Mouse (Mus musculus) limb, embryonic 14.5 days (tissue): ENCODE data around the gene Pcnx3. TPM values are rescaled to one million over a fixed set of nuclear protein-coding genes. Genes with fewer than 3 reads are reported as not detected.

Source experiments
- ATAC-seq: fragments of 200-750 bp; cut with Nextera tagmentation; 2 replicates; pipeline ENCODE4 v1.8.0; 2017; ENCODE audit warnings: low read depth, moderate number of reproducible peaks, moderate TSS enrichment; ENCODE audit not compliant: low FRiP score
- DNase-seq: peaks from one replicate; pipeline ENCODE4 v3.0.0-alpha.2; 2015; ENCODE audit warnings: low spot score
- H3K27ac ChIP-seq: fragments of 300-500 bp; sonication (generic); replicated peaks from 2 replicates; pipeline ENCODE4 v1.5.1; 2014; ENCODE audit warnings: low read depth, mild to moderate bottlenecking, low read length, moderate library complexity, mixed read lengths
- H3K27me3 ChIP-seq: fragments of 300-500 bp; sonication (generic); 2 replicates; pipeline ENCODE4 v1.6.1; 2014; ENCODE audit warnings: low read length, mixed read lengths; ENCODE audit not compliant: control insufficient read depth, insufficient read depth
- H3K36me3 ChIP-seq: fragments of 300-500 bp; sonication (generic); 2 replicates; pipeline ENCODE4 v1.6.1; 2014; ENCODE audit warnings: mild to moderate bottlenecking, low read length, moderate library complexity, mixed read lengths; ENCODE audit not compliant: control insufficient read depth, insufficient read depth
- H3K4me1 ChIP-seq: fragments of 300-500 bp; sonication (generic); 2 replicates; pipeline ENCODE4 v1.6.1; 2014; ENCODE audit warnings: antibody characterized with exemption, low read length, mixed read lengths; ENCODE audit not compliant: control insufficient read depth, insufficient read depth
- H3K4me2 ChIP-seq: fragments of 300-500 bp; sonication (generic); replicated peaks from 2 replicates; pipeline ENCODE4 v1.6.1; 2014; ENCODE audit warnings: low read depth, mild to moderate bottlenecking, low read length, moderate library complexity; ENCODE audit not compliant: severe bottlenecking
- H3K4me3 ChIP-seq: fragments of 300-500 bp; sonication (generic); replicated peaks from 2 replicates; pipeline ENCODE4 v1.5.1; 2014; ENCODE audit warnings: low read length
- H3K9ac ChIP-seq: fragments of 300-500 bp; sonication (generic); 2 replicates; pipeline ENCODE4 v1.6.1; 2014; ENCODE audit warnings: mild to moderate bottlenecking, low read depth, low read length, moderate library complexity; ENCODE audit not compliant: severe bottlenecking
- H3K9me3 ChIP-seq: fragments of 300-500 bp; sonication (generic); 2 replicates; pipeline ENCODE4 v1.6.1; 2016; ENCODE audit warnings: low read length; ENCODE audit not compliant: control insufficient read depth
- POLR2A ChIP-seq: fragments of 200-500 bp; IDR thresholded peaks from 2 replicates; pipeline ENCODE4 v1.8.0; 2012; ENCODE audit warnings: inconsistent platforms, mild to moderate bottlenecking, moderate library complexity, borderline replicate concordance; ENCODE audit not compliant: insufficient read depth, insufficient read length; ENCODE audit errors: extremely low read depth
- WGBS: fragments of 180-500 bp; shearing (Covaris S2); extraction: QIAGEN DNeasy Blood & Tissue Kit; methylation state at CpG from one replicate; pipeline ENCODE4 v1.1.7; 2014; 5-methylcytosine and 5-hydroxymethylcytosine counted together
- polyA plus RNA-seq, 2 experiments: library from polyadenylated mRNA; depleted of rRNA in 1 of 2; stranded (reverse) in 1 of 2; unstranded in 1 of 2; fragments of >200 nt; fragmentation: Nextera tagmentation in 1 of 2; extraction: Ambion mirVana in 1 of 2; gene quantifications; 2 replicates each; pipeline versions ENCODE4 v1.2.1 to v1.2.3; 2012 to 2014

The Pcnx3 gene
- polyA plus RNA-seq, 2 experiments, result 31.8 to 101 TPM

DNA sequence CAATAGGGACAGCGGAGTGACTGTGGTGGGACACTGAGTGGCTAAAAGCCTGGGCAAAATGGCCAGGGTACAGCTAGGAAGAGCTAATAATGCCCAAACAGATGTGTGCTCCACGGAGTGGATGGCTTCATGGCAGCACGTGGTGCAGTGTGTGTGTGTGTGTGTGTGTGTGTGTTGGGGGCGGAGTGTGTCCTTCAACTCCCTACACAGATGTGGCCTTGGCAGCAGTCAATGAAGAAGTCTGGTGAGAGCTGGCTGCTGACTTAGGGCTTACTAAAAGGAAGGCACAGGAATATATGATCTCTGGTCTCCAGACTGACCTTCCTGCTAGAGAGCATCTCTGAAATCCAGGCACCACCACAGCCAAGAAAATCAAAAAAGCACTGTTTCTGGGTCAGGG is 20.3 kb downstream of the Pcnx3 start:
- Histone ChIP-seq H3K9me3 (no peaks in the 10 kb centered on the region), H3K9ac (no peak overlapping the region), H3K4me3 (no peak overlapping the region), H3K4me1 (peaks cover 6% of the 10 kb centered on the region; the same call in 1 of the 2 replicates), H3K4me2 (no peak overlapping the region), H3K27ac (no peak overlapping the region), H3K27me3 (no peaks in the 10 kb centered on the region), H3K36me3 (peaks cover 84% of the 10 kb centered on the region)
- no peak for TF ChIP-seq POLR2A
- ATAC-seq (no peak), DNase-seq (no peak)
- 92% methylated on average over 4 of the region's 4 CpGs for WGBS

DNA sequence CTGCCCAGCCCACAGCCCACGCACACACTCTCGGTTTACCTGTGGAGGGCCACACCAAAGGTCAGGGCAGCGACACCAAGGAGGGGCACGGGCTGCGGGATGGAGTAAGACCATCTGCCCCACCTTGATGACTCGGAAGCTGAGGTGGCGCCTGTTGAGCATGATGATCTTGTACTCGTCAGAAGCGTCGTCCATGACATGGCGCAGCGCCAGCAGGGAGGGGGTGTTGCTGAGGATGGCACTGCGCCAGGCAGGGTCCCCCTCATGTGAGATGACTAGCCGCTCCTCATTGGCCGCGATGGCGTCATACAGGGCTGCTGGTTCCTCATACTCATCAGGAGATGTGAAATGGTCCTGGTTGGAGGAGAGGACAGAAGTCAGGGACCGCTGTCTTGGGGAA is 22.3 kb downstream of the Pcnx3 start:
- no peak overlapping the region for H3K27ac ChIP-seq
- no peak overlapping the region for H3K4me2 ChIP-seq
- ATAC-seq, result no peak
- WGBS, result 92% methylated on average over 18 of the region's 18 CpGs
- DNase-seq, result no peak
- H3K9me3 ChIP-seq, result no peaks in the 10 kb centered on the region
- peaks cover 70% of the 10 kb centered on the region for H3K36me3 ChIP-seq
- no peak overlapping the region for H3K9ac ChIP-seq
- no peaks in the 10 kb centered on the region for H3K27me3 ChIP-seq
- H3K4me1 ChIP-seq, result peaks cover 15% of the 10 kb centered on the region
- no peak overlapping the region for H3K4me3 ChIP-seq
- no peak for TF ChIP-seq POLR2A

DNA sequence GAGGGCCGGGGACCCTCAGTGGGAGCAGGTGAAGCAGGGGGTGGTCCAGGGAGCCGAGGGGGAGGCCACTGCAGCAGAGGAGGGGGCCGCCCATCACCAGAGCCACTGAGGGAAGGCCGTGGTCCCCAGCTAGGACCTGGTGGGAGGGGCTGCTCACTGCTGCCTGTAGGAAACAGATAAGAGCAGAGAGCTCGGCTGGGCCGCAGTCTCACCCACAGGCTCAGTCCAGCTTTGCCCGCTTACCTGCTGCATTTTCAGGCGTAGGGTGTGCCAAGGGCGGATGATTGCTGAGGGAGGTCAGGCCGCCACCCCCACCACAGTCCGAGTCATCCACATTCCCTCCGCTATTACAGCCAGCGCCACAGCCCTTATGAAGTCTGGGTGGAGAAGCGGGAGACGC is 23.2 kb downstream of the Pcnx3 start:
- no peak overlapping the region for H3K9ac ChIP-seq
- no peak for ATAC-seq
- H3K4me3 ChIP-seq, result no peak overlapping the region
- H3K4me2 ChIP-seq, result no peak overlapping the region
- DNase-seq, result no peak
- peaks cover 15% of the 10 kb centered on the region for H3K4me1 ChIP-seq
- 87% methylated on average over 15 of the region's 15 CpGs for WGBS
- TF ChIP-seq POLR2A, result no peak
- no peaks in the 10 kb centered on the region for H3K9me3 ChIP-seq
- peaks cover 66% of the 10 kb centered on the region for H3K36me3 ChIP-seq
- no peaks in the 10 kb centered on the region for H3K27me3 ChIP-seq
- H3K27ac ChIP-seq, result no peak overlapping the region

DNA sequence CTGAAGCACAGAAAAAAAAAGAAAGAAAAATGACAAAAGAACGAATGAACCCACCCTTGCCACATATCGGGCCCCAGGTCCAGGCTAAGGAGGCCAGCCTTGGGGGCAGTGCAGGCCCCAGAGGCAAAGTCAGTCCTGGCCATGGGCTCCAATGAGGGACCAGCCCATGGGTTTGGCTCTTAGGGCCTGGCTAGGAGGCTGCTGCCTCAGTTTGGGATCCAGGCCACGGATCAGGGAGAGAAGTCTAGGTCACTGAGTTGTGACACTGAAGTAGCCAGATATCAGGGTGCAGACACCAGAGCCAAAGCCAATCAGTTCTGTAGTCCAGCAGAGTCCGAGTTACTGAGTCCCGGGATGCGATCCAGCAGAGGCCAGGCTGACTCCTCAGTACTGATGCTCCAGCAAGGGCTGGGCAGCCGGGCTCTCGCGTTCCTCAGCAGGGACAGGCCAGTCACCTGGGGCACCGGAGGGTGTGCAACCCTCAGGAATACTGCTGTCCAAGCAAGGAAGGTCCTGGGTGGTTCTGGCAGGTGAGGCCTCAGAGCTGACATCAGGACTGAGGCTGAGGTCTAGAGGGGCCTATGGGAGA is 23.9 kb downstream of the Pcnx3 start:
- Histone ChIP-seq H3K4me2 (no peak overlapping the region), H3K27me3 (no peaks in the 10 kb centered on the region), H3K9ac (no peak overlapping the region), H3K27ac (no peak overlapping the region), H3K36me3 (peaks cover 61% of the 10 kb centered on the region), H3K4me3 (no peak overlapping the region), H3K4me1 (peaks cover 15% of the 10 kb centered on the region), H3K9me3 (no peaks in the 10 kb centered on the region)
- TF ChIP-seq POLR2A, result no peak
- WGBS, result 91% methylated on average over 10 of the region's 10 CpGs
- ATAC-seq, result no peak
- DNase-seq, result no peak

DNA sequence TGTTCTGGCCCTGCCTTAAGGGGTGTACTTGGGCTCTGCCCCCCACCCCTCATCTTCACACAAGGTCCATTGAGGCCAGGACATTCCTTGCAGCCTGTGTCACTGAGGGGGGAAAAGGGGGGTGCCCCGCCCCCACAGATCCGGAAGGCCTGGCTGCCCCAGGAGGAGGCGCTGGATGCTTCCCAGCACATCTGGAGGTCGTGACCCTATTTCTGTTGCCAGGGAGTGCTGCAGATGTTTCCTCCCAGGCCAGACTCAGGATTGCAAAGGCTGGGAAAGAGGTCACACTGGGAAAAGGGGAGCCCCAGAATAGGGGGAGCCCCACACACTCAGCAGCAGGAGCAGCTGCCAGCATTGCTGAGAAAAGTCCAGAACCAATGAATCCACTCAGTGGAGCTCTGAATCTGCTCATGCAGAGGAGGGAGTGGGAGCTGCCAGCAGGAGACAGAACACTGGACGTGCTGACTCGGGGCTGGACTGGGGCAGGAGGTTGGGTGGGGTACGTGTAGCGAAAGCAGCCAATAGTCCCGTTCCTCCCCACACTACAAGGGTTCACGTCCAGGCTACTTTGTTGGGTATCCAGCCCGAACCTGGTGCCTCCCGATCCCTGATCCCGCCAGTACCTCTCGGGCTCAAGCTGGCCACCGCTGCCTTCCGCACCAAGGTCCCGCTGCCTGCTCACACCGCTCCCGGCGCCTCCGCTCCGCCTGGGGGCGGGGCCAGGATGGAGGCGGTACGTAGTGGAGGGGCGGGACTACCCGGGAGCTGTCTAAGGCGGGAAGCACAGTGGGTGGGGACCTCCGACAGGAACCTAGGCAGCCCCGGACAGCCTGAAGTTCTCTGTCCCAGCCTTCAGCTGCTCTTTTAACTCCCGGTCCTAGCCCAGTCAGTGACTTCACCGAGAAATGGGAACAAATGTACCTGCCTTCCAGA is 25.5 kb downstream of the Pcnx3 start, which contains the start of gene Sipa1:
Gene Sipa1, minus strand, starts transcription at position 727 of the 933 bp plus-strand sequence.
- ATAC-seq (peak; percentile 91), DNase-seq (peak; percentile 89)
- H3K4me3 ChIP-seq, result peak within 1 kb of the TSS; percentile 46
- H3K27me3 ChIP-seq, result no peaks in the 10 kb centered on the region
- TF ChIP-seq POLR2A, result peak; percentile 65; the same call in 1 of the 2 replicates
- peak within 1 kb of the TSS; percentile 54 for H3K9ac ChIP-seq
- WGBS, result under 1% methylated on average over 29 of the region's 32 CpGs
- H3K36me3 ChIP-seq, result peaks cover 50% of the 10 kb centered on the region
- peak within 1 kb of the TSS; percentile 80 for H3K27ac ChIP-seq
- H3K4me1 ChIP-seq, result peaks cover 15% of the 10 kb centered on the region
- peak within 1 kb of the TSS; percentile 50 for H3K4me2 ChIP-seq
- no peaks in the 10 kb centered on the region for H3K9me3 ChIP-seq
